Mouse (Mus musculus) hindbrain, postnatal 0 days (tissue): ENCODE results near the gene AW011738. TPM values are rescaled to one million over a fixed set of nuclear protein-coding genes. Genes with fewer than 3 reads are reported as not detected.

Source experiments
- ATAC-seq: fragments of 200-750 bp; cut with Nextera tagmentation; 2 replicates; pipeline ENCODE4 v1.8.0; 2017; ENCODE audit warnings: mild to moderate bottlenecking, moderate TSS enrichment, moderate library complexity
- DNase-seq: peaks from one replicate; pipeline ENCODE4 v3.0.0-alpha.2; 2015; ENCODE audit warnings: low spot score
- H3K27ac ChIP-seq: fragments of 300-500 bp; sonication (generic); 2 replicates; pipeline ENCODE4 v1.5.1; 2014; ENCODE audit warnings: mild to moderate bottlenecking
- H3K27me3 ChIP-seq: fragments of 300-500 bp; sonication (generic); 2 replicates; pipeline ENCODE4 v1.6.1; 2014; ENCODE audit warnings: low read length, mixed read lengths; ENCODE audit not compliant: insufficient read depth
- H3K36me3 ChIP-seq: fragments of 300-500 bp; sonication (generic); 2 replicates; pipeline ENCODE4 v1.6.1; 2014; ENCODE audit warnings: low read length, mixed read lengths; ENCODE audit not compliant: insufficient read depth
- H3K4me1 ChIP-seq: fragments of 300-500 bp; sonication (generic); 2 replicates; pipeline ENCODE4 v1.6.1; 2014; ENCODE audit warnings: antibody characterized with exemption, low read length, mixed read lengths; ENCODE audit not compliant: insufficient read depth
- H3K4me2 ChIP-seq: fragments of 300-500 bp; sonication (generic); 2 replicates; pipeline ENCODE4 v1.6.1; 2014; ENCODE audit warnings: low read depth, mild to moderate bottlenecking, low read length, moderate library complexity, mixed read lengths
- H3K4me3 ChIP-seq: fragments of 300-500 bp; sonication (generic); 2 replicates; pipeline ENCODE4 v1.5.1; 2014; ENCODE audit warnings: low read length
- H3K9ac ChIP-seq: fragments of 300-500 bp; sonication (generic); replicated peaks from 2 replicates; pipeline ENCODE4 v1.6.1; 2014; ENCODE audit warnings: mild to moderate bottlenecking, low read length, moderate library complexity, mixed read lengths
- H3K9me3 ChIP-seq: fragments of 300-500 bp; sonication (generic); 2 replicates; pipeline ENCODE4 v1.6.1; 2016; ENCODE audit warnings: low read length, mixed read lengths
- CTCF ChIP-seq: IDR thresholded peaks from 2 replicates; pipeline ENCODE4 v1.5.1; 2016; ENCODE audit warnings: antibody characterized with exemption, control low read depth, low read depth
- WGBS: fragments of 180-500 bp; shearing (Covaris S2); extraction: QIAGEN DNeasy Blood & Tissue Kit; methylation state at CpG from one replicate; pipeline ENCODE4 v1.1.7; 2014; 5-methylcytosine and 5-hydroxymethylcytosine counted together
- polyA plus RNA-seq: library from polyadenylated mRNA; unstranded; fragments of >200 nt; fragmentation: Nextera tagmentation; extraction: Ambion mirVana; gene quantifications from 2 replicates; pipeline ENCODE4 v1.2.1, GENCODE M21; 2015
- total RNA-seq: library from RNA; depleted of rRNA; stranded (reverse); fragments of >200 nt; gene quantifications from 2 replicates; pipeline ENCODE4 v1.2.3, GENCODE M21; 2014

AW011738 gene
- total and polyA plus RNA-seq, 2 experiments from 2014 or later = 3.7 to 5.0 TPM

DNA sequence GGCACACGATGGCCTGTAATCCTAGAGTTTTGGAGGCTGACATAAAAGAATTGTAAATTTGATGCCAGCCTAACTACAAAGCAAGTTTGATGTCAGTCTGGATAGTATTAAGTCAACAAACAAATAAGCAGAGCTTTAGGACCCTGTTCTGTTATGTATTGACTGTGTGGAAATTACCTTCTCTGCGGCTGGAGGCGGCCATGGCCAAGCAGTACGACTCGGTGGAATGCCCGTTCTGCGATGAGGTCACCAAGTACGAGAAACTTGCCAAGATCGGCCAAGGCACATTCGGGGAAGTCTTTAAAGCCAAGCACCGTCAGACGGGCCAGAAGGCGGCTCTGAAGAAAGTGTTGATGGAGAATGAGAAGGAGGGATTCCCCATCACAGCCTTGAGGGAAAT lies 10.0 kb downstream of the AW011738 start:
- no peaks in the 10 kb centered on the region for H3K36me3 ChIP-seq
- no peak overlapping the region for H3K9ac ChIP-seq
- no peaks in the 10 kb centered on the region for H3K27me3 ChIP-seq
- no peak for DNase-seq
- no peaks in the 10 kb centered on the region for H3K9me3 ChIP-seq
- no peak overlapping the region for H3K4me2 ChIP-seq
- no peaks in the 10 kb centered on the region for H3K4me1 ChIP-seq
- ATAC-seq = no peak
- WGBS = 92% methylated on average over 13 of the region's 13 CpGs
- H3K27ac ChIP-seq = no peak overlapping the region
- TF ChIP-seq CTCF = no peak
- no peak overlapping the region for H3K4me3 ChIP-seq

- no peaks in the 10 kb centered on the region for H3K27me3 ChIP-seq
- H3K36me3 ChIP-seq = no peaks in the 10 kb centered on the region
- no peak for DNase-seq
- H3K9me3 ChIP-seq = no peaks in the 10 kb centered on the region
- no peak within 1 kb of the TSS for H3K27ac ChIP-seq
- H3K9ac ChIP-seq = no peak within 1 kb of the TSS
- no peak for TF ChIP-seq CTCF
- 61% methylated on average over 4 of the region's 4 CpGs for WGBS
- ATAC-seq = no peak
- H3K4me2 ChIP-seq = no peak within 1 kb of the TSS
- no peak within 1 kb of the TSS for H3K4me3 ChIP-seq
- H3K4me1 ChIP-seq = no peaks in the 10 kb centered on the region
These were observed 12.5 kb downstream of the AW011738 start, which contains the start of gene Perm1 for GRCm38 (mm10) chr4:156215649-156216048. TSS of gene Perm1 (plus strand) at chr4:156215868.

DNA sequence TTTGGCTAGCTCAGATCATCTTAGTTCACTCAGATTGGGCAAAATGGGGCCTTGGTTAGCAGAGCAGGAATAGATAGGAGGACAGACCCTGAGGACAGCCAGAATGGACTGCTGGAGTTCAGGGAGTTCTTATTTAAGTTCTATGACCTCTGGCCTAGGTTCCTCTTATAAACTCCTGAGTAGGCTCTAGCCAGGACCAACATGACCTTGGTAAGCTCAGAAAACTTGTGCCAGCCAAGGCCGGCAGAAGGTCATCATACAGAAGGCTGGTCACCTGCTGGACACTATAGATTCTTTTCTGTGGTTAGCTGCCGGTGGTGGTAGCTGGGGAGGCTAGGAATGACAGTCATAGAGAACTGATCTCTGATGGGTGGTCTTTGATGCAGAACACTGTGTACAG lies 13.1 kb downstream of the AW011738 start:
- H3K36me3 ChIP-seq = no peaks in the 10 kb centered on the region

DNA sequence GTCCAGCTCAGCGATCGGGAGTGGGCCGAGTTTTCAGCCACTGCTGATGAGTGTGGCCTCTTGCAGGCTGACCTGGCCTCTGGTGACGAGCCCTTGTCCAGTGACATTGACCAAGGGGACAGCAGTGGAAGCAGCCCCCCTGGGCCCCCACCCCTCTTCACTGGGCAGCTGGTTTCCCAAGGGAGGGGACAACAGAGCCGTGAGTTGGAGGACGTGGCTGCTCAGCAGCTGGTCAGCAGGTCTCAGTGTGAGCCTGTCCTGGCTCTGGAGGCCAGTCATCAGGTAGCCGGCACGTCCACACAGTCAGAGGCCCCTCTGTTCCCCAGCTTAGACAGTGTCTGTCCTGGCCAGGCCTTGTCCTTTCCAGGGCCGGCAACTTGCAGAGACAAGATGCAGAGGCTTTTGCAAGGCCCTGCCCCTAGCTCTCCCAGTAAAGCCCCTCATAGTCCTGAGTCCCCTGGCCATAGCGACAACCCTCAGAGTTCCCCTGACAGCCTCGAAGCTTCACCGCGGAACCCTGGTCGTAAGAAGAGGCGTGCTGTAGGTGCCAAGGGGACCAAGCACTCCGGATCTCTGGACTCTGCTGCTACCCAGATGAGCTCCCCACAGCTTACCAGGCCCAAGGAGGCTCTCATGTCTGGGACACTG lies 14.0 kb downstream of the AW011738 start:
- H3K4me2 ChIP-seq = no peak overlapping the region
- no peak for TF ChIP-seq CTCF
- H3K27me3 ChIP-seq = no peaks in the 10 kb centered on the region
- no peaks in the 10 kb centered on the region for H3K36me3 ChIP-seq
- no peak for DNase-seq
- H3K4me1 ChIP-seq = no peaks in the 10 kb centered on the region
- no peak overlapping the region for H3K9ac ChIP-seq
- no peak overlapping the region for H3K27ac ChIP-seq
- WGBS = 76% methylated on average over 16 of the region's 16 CpGs
- no peak for ATAC-seq
- no peaks in the 10 kb centered on the region for H3K9me3 ChIP-seq
- H3K4me3 ChIP-seq = no peak overlapping the region

More for the DNA sequence above, 13.1 kb downstream of the AW011738 start:
- no peak for TF ChIP-seq CTCF
- Histone ChIP-seq H3K4me2 (no peak overlapping the region), H3K27ac (no peak overlapping the region), H3K4me1 (no peaks in the 10 kb centered on the region), H3K4me3 (no peak overlapping the region), H3K9ac (no peak overlapping the region), H3K9me3 (no peaks in the 10 kb centered on the region), H3K27me3 (no peaks in the 10 kb centered on the region)
- ATAC-seq = no peak
- DNase-seq = no peak
- WGBS = 92% methylated on average over 2 of the region's 2 CpGs

DNA sequence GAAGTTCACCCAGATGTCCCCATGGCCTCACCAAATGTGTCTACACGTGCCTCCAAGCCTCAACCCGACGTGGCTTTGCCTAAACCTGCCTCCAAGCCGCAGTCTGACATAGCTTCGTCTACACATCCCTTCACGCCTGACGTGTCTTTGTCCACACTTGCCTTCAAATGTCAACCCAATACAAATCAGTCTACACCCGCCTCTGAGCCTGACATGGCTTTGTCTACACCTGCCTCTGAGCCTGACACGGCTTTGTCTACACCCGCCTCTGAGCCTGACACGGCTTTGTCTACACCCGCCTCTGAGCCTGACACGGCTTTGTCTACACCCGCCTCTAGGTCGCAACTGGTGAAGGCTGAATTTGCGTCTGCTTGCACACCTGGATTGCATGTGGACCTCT lies 14.7 kb downstream of the AW011738 start:
- no peaks in the 10 kb centered on the region for H3K4me1 ChIP-seq
- DNase-seq = no peak
- WGBS = 80% methylated on average over 16 of the region's 16 CpGs

GRCm38 (mm10) chr4:156219936-156220335 lies 16.8 kb downstream of the AW011738 start:
- no peak overlapping the region for H3K4me2 ChIP-seq
- no peak overlapping the region for H3K4me3 ChIP-seq
- no peaks in the 10 kb centered on the region for H3K36me3 ChIP-seq
- no peaks in the 10 kb centered on the region for H3K9me3 ChIP-seq
- DNase-seq (no peak), ATAC-seq (no peak)
- H3K9ac ChIP-seq = no peak overlapping the region
- no peaks in the 10 kb centered on the region for H3K27me3 ChIP-seq
- H3K27ac ChIP-seq = no peak overlapping the region
- 90% methylated on average over 11 of the region's 11 CpGs for WGBS
- TF ChIP-seq CTCF = no peak
- H3K4me1 ChIP-seq = no peaks in the 10 kb centered on the region

More for the DNA sequence above, 14.7 kb downstream of the AW011738 start:
- H3K36me3 ChIP-seq = no peaks in the 10 kb centered on the region
- no peaks in the 10 kb centered on the region for H3K9me3 ChIP-seq
- no peak overlapping the region for H3K9ac ChIP-seq
- no peak for TF ChIP-seq CTCF
- H3K4me2 ChIP-seq = no peak overlapping the region
- no peak overlapping the region for H3K27ac ChIP-seq
- ATAC-seq = no peak
- H3K4me3 ChIP-seq = no peak overlapping the region
- no peaks in the 10 kb centered on the region for H3K27me3 ChIP-seq

GRCm38 (mm10) chr4:156224276-156224675 lies 21.2 kb downstream of the AW011738 start:
- H3K27me3 ChIP-seq = no peaks in the 10 kb centered on the region
- no peak overlapping the region for H3K9ac ChIP-seq
- no peak overlapping the region for H3K4me3 ChIP-seq
- H3K27ac ChIP-seq = no peak overlapping the region
- H3K4me2 ChIP-seq = no peak overlapping the region
- ATAC-seq (no peak), DNase-seq (no peak)
- H3K36me3 ChIP-seq = peaks cover 1% of the 10 kb centered on the region
- TF ChIP-seq CTCF = no peak
- WGBS = 80% methylated on average over 2 of the region's 2 CpGs
- peaks cover 8% of the 10 kb centered on the region; the same call in 1 of the 2 replicates for H3K4me1 ChIP-seq
- H3K9me3 ChIP-seq = no peaks in the 10 kb centered on the region
